Mouse (Mus musculus): ENCODE measurements around the gene Gm20937.
"Not testable (repeated sequence)": the region's sequence is repeated elsewhere in the genome, so short reads cannot be mapped to it uniquely, and the experiment has no call there.

The Gm20937 gene

GRCm38 (mm10) chrY:68294798-68295197, at the start of gene Gm20937:
Gene Gm20937, minus strand, starts transcription at chrY:68294898.
- not testable (repeated sequence) for DNase-seq

All from kidney, postnatal 25 days (tissue).